Mouse (Mus musculus) gastrocnemius, postnatal 36 days (tissue): ENCODE measurements at regions not wholly inside any gene's neighbourhood (a gene's known extent, or its start where the extent isn't known, plus 50 kb on each side); places are given as distances from the start of the nearest gene placed in this dataset.
A peak's percentile ranks its signal among the peaks of the same experiment; 100 is the strongest.

Experiments used
- DNase-seq, 2 experiments: peaks; one replicate each; pipeline ENCODE4 v3.0.0; 2022
- intact Hi-C: fragments of 180-260 bp; cut with DNase I; formaldehyde crosslinking; loops from one replicate; pipeline ENCODE4 v1.15.1; 2025

- intact Hi-C loops: loop anchor here (10.0 kb wide), 1 partner anchor 511 kb away; no protein-coding TSS in a partner anchor
- DNase-seq: peak; percentile 27 to 52
Measured at GRCm38 (mm10) chr4:34226089-34226840, 176.3 kb upstream of the Spaca1 start.

GRCm38 (mm10) chr4:34226886-34227285 lies 176.9 kb upstream of the Spaca1 start:
- no peak for DNase-seq
- intact Hi-C loops: loop anchor here (10.0 kb wide), 1 partner anchor 512 kb away; no protein-coding TSS in a partner anchor

DNA sequence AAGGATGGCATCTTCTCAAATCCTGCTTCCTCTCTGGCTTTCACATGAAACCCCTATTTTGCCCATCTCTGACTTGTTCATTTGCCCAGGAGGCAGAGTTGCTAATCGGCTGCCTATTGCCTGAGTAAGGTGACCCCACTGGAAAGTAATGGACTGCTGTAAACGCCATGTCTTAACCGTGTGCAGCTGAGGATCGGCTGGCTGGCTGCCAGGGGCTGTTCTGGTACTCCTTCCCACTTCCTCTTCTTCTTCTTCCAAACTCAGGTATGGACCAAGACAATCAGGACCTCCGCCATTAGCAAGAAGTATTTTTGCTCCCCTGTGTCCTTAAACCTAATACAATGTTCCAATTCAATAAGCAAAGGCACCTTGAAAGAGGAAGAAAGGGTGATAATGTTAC lies 177.6 kb upstream of the Spaca1 start:
- DNase-seq: no peak
- intact Hi-C loops: loop anchor here (10.0 kb wide), 1 partner anchor 513 kb away; no protein-coding TSS in a partner anchor

DNA sequence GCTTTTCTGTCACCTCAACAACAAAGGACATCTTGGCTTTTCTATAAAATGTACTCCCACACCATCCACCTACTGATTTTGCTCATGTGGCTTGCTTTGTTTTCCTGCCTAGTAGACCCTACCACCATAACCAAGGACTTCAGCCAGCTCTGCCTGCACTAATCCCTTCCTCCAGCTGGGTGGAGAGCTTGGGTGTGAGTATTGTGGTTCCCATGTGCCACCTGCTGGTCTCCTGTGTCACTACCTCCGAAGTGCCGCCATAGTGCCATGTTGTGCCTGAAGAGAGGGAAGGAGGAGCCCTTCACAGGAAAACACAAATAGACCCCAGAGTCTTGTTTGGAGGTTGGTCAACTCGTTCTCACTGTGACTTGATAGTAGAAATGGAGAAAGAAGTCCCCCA lies 181.3 kb upstream of the Spaca1 start:
- intact Hi-C loops: loop anchor here (5.0 kb wide), 1 partner anchor 834 kb away; no protein-coding TSS in a partner anchor
- DNase-seq: peak; percentile 21 to 29

DNA sequence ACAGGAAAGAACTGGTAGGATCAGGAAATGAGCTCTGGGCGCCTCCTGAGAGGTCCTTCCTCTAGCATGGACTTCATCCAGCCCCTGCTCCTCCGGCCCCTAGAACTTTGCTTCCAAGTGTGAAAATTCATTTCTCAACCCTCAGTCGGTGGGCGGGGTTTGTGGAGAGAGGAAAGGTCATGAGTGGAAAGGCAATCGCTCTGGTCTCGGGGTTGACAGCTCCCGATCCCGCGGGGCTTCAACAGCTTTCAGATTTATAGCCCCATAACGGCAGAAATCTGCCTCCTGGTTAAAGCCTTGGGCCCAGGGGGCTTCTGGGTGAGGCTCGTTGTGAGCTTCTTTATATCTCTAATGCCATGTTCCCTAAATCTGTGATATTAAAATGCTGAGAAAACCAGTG lies 184.2 kb upstream of the Spaca1 start:
- DNase-seq: no peak
- intact Hi-C loops: loop anchor here (5.0 kb wide), 1 partner anchor 837 kb away; no protein-coding TSS in a partner anchor

GRCm38 (mm10) chr4:34234645-34235044 lies 184.7 kb upstream of the Spaca1 start:
- no peak for DNase-seq
- intact Hi-C loops: loop anchor here (5.0 kb wide), 1 partner anchor 837 kb away; no protein-coding TSS in a partner anchor

- no peak for DNase-seq
- intact Hi-C loops: no loop called here
Measured at GRCm38 (mm10) chr4:34237791-34238190, 187.8 kb upstream of the Spaca1 start.

- no peak for DNase-seq
- intact Hi-C loops: no loop called here
Measured at GRCm38 (mm10) chr4:34239624-34240023, 189.6 kb upstream of the Spaca1 start.

DNA sequence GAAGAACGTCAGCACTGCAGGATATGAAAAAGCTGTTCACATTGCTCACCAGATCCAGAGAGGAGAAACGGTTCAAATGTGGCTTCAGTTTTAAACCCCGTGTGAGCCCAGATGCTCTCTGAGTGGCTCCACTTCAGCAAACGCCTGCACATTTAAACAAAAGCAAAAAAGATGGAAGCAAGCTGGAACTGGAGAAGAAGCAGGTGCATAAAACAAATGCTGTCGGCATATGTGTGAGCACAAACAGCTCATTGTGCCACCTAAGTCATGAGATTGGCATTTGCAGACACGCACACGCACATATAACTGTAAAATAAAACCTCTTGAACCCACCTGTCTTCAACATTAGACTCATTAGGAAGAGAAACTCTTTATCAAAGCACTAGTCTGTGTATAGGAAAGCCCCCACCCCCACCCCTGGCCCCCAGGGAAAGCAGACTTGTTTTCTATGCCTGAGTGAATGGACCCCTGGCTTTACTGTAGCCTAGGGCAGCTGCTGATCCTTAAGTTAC lies 191.1 kb upstream of the Spaca1 start:
- intact Hi-C loops: no loop called here
- DNase-seq: no peak

- intact Hi-C loops: no loop called here
Measured at GRCm38 (mm10) chr4:34241673-34242072, 191.7 kb upstream of the Spaca1 start.

GRCm38 (mm10) chr4:34259444-34259843 lies 209.5 kb upstream of the Spaca1 start:
- DNase-seq: no peak
- intact Hi-C loops: no loop called here

More at GRCm38 (mm10) chr4:34241673-34242072, 191.7 kb upstream of the Spaca1 start:
- DNase-seq: no peak

DNA sequence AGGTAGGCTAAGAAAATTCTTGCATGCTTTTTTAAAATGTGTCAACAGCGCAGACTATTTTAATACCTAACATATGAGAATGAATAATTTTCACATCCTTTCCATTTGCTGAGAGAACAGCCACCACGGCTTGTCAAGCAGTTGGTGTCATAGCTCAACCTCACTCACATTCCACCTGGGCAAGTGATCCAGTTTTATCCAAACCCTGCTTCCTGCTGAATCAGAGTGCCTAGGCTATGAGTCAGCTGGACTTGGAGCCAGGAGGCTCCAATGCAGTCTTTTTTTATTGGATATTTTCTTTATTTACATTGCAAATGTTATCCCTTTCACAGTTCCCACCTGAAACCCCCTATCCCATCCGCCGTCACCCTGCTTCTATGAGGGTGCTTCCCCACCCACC lies 210.5 kb upstream of the Spaca1 start:
- DNase-seq: no peak
- intact Hi-C loops: no loop called here

- intact Hi-C loops: no loop called here
- DNase-seq: no peak
Measured at GRCm38 (mm10) chr4:34261809-34262208, 211.8 kb upstream of the Spaca1 start.

DNA sequence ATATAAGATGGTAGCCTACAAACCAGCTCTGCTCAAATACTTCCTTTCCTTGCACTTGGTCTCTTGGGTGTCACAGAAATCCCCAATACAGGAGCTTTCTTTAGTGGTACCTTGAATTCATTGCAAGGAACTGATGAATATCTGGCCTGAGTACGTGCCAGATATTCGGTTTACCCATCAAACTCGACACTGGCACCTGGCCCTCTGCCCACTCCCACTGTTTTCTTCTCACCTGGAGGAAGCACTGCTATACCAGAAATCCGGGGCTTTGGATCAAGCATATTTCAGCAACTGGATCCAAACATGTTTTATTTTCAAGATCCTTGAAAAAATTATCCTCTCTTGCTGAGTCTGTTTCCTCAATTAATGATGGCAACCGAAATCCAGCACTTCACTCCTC lies 214.4 kb upstream of the Spaca1 start:
- no peak for DNase-seq
- intact Hi-C loops: no loop called here

GRCm38 (mm10) chr4:34274316-34274715 lies 224.3 kb upstream of the Spaca1 start:
- intact Hi-C loops: no loop called here
- no peak for DNase-seq

- intact Hi-C loops: no loop called here
- DNase-seq: no peak
Measured at GRCm38 (mm10) chr4:34275372-34275771, 225.4 kb upstream of the Spaca1 start.

GRCm38 (mm10) chr4:34302504-34303108 lies 248.1 kb upstream of the Akirin2 start:
- no peak for DNase-seq
- intact Hi-C loops: no loop called here

DNA sequence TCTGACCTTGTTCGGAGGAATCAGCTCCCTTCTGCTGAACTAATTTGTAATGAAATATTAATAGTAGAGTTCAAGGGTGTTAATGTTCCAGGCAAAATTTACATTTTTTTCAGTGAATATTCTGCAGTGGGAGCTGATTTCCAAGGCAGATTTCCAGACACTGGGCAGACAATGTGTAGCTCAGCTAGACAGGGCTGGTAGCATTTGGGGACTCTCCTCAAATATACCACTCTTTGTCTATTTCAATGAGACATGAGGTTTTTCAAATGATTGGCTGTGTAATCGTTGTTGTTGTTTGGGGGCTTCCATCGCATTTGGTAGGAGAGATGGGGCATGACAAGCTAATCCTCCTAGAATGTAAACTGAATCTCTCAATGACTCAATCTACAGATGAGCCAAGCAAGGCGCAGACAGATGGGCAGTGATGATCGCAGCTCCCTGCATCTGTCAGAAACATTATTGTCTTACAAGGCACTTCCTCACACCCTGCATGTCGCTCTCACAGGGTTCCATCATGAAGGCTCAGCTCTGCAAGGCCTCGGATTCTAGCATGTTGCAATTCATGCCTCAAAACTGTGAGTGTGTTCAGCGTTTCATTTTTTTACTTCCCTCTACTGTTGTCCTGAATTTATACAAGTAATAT lies 241.7 kb upstream of the Akirin2 start:
- intact Hi-C loops: no loop called here
- DNase-seq: no peak

- DNase-seq: no peak
- intact Hi-C loops: no loop called here
Measured at GRCm38 (mm10) chr4:34310061-34310642, 240.6 kb upstream of the Akirin2 start.

DNA sequence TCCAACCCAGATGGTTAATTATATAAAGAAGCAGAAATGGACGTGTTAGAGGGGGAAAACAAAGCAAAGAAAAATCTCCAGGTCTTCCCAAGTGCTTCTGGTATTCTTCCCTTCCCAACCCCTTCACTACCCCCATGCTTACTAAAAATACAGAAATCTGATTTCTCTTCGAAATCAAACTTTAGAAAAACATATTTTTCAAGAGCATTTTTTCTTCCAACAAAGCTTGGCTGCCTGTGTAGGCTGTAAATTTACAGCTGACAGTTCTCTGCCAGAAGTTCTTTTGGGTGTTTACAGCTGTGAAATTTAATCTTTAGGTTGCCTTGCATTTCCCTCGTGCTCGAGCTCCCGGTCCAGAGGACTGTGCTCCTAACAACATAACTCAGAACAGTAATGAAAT lies 234.9 kb upstream of the Akirin2 start:
- DNase-seq: no peak
- intact Hi-C loops: no loop called here

DNA sequence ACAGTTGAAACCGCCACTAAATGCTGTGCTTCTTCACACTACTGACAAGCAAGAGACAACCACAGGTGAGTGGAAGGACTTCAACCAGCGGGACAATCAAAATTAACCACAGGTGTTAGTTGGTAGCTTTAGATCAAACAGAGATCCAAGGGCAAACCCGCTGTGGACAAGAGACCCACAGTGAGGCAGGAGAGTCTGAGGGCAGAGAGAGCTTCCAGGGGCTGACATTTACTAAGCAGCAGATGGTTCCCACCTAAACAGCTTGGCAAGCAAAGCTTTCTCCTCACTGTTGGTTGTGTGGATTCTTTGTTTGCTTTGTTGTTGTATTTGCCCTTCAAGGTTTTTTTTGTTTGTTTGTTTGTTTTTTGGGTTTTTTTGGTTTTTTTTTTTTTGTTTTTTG lies 227.9 kb upstream of the Akirin2 start:
- intact Hi-C loops: no loop called here
- DNase-seq: no peak
